Mouse (Mus musculus): ENCODE results near the gene Foxn2. TPM values are rescaled to one million over a fixed set of nuclear protein-coding genes. Genes with fewer than 3 reads are reported as not detected.
A peak's percentile ranks its signal among the peaks of the same experiment; 100 is the strongest.
"Not testable (repeated sequence)": the region's sequence is repeated elsewhere in the genome, so short reads cannot be mapped to it uniquely, and the experiment has no call there.

Gene Foxn2
- polyA plus RNA-seq, 1 experiment from 2014 or later, result 10.7 TPM

DNA sequence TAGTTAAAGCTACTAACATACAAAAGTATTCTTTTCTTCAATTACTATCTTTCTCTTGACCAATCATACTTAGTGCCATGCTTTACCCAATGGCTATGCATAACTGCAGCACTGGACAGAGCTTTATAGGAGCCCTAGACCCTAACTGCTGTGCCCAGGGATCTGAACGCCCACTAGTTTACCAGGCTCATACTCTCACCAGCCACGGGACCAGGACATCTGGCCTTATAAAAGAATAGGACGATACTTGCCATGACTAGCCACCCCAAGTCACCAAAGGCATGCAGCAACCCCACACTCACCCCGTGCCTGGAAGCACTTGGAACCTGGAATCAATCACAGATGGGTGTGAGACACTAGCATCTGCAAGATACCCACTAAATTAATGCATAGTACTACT lies 20.1 kb upstream of the Foxn2 start:
- Histone ChIP-seq H3K4me3 (replicated peaks) (no peak overlapping the region), H3K36me3 (replicated peaks) (no peaks in the 10 kb centered on the region), H3K4me1 (replicated peaks) (no peaks in the 10 kb centered on the region), H3K27ac (replicated peaks) (no peak overlapping the region), H3K27me3 (no peaks in the 10 kb centered on the region), H3K4me2 (no peak overlapping the region), H3K9ac (no peak overlapping the region), H3K9me3 (replicated peaks) (no peaks in the 10 kb centered on the region)
- WGBS (ENCODE audit: insufficient replicate concordance), result 66% methylated on average over 4 of the region's 4 CpGs
- no peak for ATAC-seq (ENCODE audit: insufficient read depth)

GRCm38 (mm10) chr17:88421246-88421645 lies 19.3 kb upstream of the Foxn2 start:
- Histone ChIP-seq H3K4me1 (replicated peaks) (no peaks in the 10 kb centered on the region), H3K9me3 (replicated peaks) (no peaks in the 10 kb centered on the region), H3K4me3 (replicated peaks) (no peak overlapping the region), H3K27ac (replicated peaks) (no peak overlapping the region), H3K9ac (no peak overlapping the region), H3K36me3 (replicated peaks) (no peaks in the 10 kb centered on the region), H3K4me2 (no peak overlapping the region), H3K27me3 (no peaks in the 10 kb centered on the region)
- ATAC-seq (ENCODE audit: insufficient read depth), result no peak
- WGBS (ENCODE audit: insufficient replicate concordance), result 69% methylated on average over 6 of the region's 6 CpGs

DNA sequence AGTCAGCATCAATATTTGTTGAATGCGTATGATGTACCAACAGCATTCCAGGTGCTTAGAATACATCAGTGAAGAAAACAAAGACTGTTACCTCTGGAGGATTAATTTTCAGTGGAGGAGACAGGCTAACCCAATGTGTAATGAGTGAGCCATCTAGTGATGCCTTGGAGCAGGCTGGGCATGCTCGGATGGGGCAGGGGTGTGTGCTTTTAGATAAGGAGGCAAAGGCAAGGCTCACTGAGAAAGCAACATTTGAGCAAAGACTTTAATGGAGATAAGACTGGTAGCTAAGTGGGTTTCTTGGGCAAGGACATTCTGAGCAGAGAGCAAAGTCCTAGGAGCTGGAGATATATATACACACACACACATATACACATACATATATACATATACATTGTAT lies 9.8 kb upstream of the Foxn2 start:
- no peak overlapping the region for H3K9ac ChIP-seq
- peak; percentile 96 for ATAC-seq (ENCODE audit: insufficient read depth)
- WGBS (ENCODE audit: insufficient replicate concordance), result 44% methylated on average over 2 of the region's 2 CpGs
- peaks cover 36% of the 10 kb centered on the region for H3K4me1 ChIP-seq (replicated peaks)
- H3K27me3 ChIP-seq, result no peaks in the 10 kb centered on the region
- no peaks in the 10 kb centered on the region for H3K36me3 ChIP-seq (replicated peaks)
- H3K27ac ChIP-seq (replicated peaks), result peak overlapping the region; percentile 81
- peak overlapping the region; percentile 65 for H3K4me2 ChIP-seq
- H3K4me3 ChIP-seq (replicated peaks), result no peak overlapping the region
- H3K9me3 ChIP-seq (replicated peaks), result no peaks in the 10 kb centered on the region

DNA sequence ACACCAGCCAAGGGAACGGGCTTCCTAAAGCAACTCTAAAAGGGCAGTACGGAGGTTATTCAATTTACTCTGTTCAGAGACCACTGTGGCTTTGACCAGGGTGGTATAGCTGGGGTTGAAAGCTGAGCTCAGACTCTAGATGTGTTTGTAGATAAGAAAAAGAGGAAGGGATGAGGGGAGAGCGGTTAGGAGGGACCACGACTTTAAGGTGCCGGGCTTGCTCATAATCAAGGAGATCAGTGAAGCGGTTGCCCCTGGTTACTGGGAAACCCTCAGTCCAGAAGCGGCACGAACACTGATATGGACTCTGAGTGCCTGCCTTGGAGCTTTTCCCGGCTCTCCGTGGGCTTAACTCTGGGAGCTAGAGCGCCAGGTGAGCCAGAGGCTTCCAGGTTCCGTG lies 9.0 kb upstream of the Foxn2 start:
- H3K27me3 ChIP-seq, result no peaks in the 10 kb centered on the region
- peaks cover 44% of the 10 kb centered on the region for H3K4me1 ChIP-seq (replicated peaks)
- H3K36me3 ChIP-seq (replicated peaks), result no peaks in the 10 kb centered on the region
- peak; percentile 61 for ATAC-seq (ENCODE audit: insufficient read depth)
- WGBS (ENCODE audit: insufficient replicate concordance), result 28% methylated on average over 12 of the region's 12 CpGs
- H3K9me3 ChIP-seq (replicated peaks), result no peaks in the 10 kb centered on the region
- H3K9ac ChIP-seq, result peak overlapping the region; percentile 33
- peak overlapping the region; percentile 31 for H3K4me3 ChIP-seq (replicated peaks)
- peak overlapping the region; percentile 65 for H3K4me2 ChIP-seq
- peak overlapping the region; percentile 81 for H3K27ac ChIP-seq (replicated peaks)

DNA sequence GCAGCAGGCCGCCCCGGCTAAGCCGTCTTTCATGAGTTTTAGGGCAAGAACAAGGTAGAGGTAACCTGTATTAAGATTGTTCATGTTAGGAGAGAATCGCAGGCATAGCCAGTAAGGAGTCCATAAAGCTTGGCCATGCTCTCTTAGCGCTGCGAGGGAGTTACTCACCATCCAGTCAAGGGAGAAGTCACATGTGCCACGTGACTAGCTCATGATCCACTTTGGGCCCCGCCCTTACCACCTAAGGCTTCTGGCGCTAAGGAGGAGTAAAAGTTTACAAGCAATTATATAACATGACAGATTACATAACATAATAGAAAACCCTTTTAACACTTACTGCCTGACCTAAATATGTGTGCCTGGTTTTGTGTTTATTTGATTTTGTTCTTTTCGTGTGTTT lies 8.5 kb upstream of the Foxn2 start:
- no peaks in the 10 kb centered on the region for H3K27me3 ChIP-seq
- H3K9me3 ChIP-seq (replicated peaks), result no peaks in the 10 kb centered on the region
- H3K4me2 ChIP-seq, result peak overlapping the region; percentile 65
- H3K36me3 ChIP-seq (replicated peaks), result no peaks in the 10 kb centered on the region
- peaks cover 46% of the 10 kb centered on the region for H3K4me1 ChIP-seq (replicated peaks)
- peak; percentile 45; the same call in 1 of the 2 replicates for ATAC-seq (ENCODE audit: insufficient read depth)
- H3K4me3 ChIP-seq (replicated peaks), result peak overlapping the region; percentile 31
- WGBS (ENCODE audit: insufficient replicate concordance), result 72% methylated on average over 10 of the region's 10 CpGs
- peak overlapping the region; percentile 81 for H3K27ac ChIP-seq (replicated peaks)
- peak overlapping the region; percentile 33 for H3K9ac ChIP-seq

- Histone ChIP-seq H3K9me3 (replicated peaks) (no peaks in the 10 kb centered on the region), H3K36me3 (replicated peaks) (no peaks in the 10 kb centered on the region), H3K4me1 (replicated peaks) (peaks cover 56% of the 10 kb centered on the region), H3K27me3 (no peaks in the 10 kb centered on the region), H3K9ac (no peak overlapping the region), H3K4me3 (replicated peaks) (no peak overlapping the region), H3K4me2 (no peak overlapping the region), H3K27ac (replicated peaks) (no peak overlapping the region)
- 64% methylated on average over 10 of the region's 10 CpGs for WGBS (ENCODE audit: insufficient replicate concordance)
- no peak for ATAC-seq (ENCODE audit: insufficient read depth)
Observed at GRCm38 (mm10) chr17:88435322-88435721, 5.2 kb upstream of the Foxn2 start.

GRCm38 (mm10) chr17:88436284-88436683 lies 4.2 kb upstream of the Foxn2 start:
- Histone ChIP-seq H3K9me3 (replicated peaks) (no peaks in the 10 kb centered on the region), H3K9ac (no peak overlapping the region), H3K36me3 (replicated peaks) (no peaks in the 10 kb centered on the region), H3K4me1 (replicated peaks) (peaks cover 47% of the 10 kb centered on the region), H3K27me3 (no peaks in the 10 kb centered on the region), H3K4me2 (no peak overlapping the region), H3K27ac (replicated peaks) (no peak overlapping the region), H3K4me3 (replicated peaks) (no peak overlapping the region)
- no peak for ATAC-seq (ENCODE audit: insufficient read depth)
- 78% methylated on average over 4 of the region's 4 CpGs for WGBS (ENCODE audit: insufficient replicate concordance)

DNA sequence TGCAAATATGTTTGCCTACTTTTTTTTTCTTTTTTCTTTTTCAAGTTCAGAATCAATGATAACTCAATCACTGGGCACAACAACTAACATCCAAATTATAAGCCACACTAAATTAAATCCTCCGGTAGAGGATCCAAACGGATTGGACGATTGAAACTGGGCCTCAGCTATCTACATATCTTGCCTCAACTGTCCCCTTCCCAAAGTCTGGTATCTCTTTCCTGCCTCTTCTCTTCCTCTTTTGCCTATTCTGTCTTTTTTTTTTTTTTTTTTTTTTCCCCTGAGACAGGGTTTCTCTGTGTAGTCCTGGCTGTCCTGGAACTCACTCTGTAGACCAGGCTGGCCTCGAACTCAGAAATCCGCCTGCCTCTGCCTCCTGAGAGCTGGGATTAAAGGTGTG lies 3.8 kb upstream of the Foxn2 start:
- WGBS (ENCODE audit: insufficient replicate concordance), result 72% methylated on average over 5 of the region's 5 CpGs
- H3K4me3 ChIP-seq (replicated peaks); ATAC-seq (ENCODE audit: insufficient read depth): not testable (repeated sequence)

DNA sequence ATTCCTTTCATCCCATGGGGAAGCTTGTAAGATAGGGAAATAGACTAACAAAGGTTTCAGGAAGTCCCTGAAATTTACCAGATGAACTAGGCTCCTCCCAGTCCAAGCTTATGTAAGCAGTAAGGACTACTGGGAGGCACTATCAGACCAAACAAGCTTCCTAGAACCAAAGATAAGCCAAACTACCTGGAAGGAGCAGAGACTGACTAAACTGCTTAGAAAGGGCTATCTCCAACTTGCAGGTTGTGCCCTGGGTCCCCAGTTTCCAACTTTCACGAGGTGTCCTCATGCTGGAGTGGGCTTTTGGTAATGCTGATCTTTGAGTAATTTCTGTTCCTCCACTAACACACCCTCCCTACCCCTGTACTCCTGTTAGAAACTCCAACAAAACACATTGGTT lies 3.1 kb upstream of the Foxn2 start:
- no peak overlapping the region for H3K4me2 ChIP-seq
- H3K27me3 ChIP-seq, result no peaks in the 10 kb centered on the region
- ATAC-seq (ENCODE audit: insufficient read depth), result no peak
- 23% methylated on average over 1 of the region's 1 CpGs for WGBS (ENCODE audit: insufficient replicate concordance)
- peaks cover 39% of the 10 kb centered on the region for H3K4me1 ChIP-seq (replicated peaks)
- no peak overlapping the region for H3K9ac ChIP-seq
- 0 out of 2 replicates have a peak overlapping the region, but pooled peaks have one; percentile 10 for H3K27ac ChIP-seq (replicated peaks)
- no peaks in the 10 kb centered on the region for H3K36me3 ChIP-seq (replicated peaks)
- H3K9me3 ChIP-seq (replicated peaks), result no peaks in the 10 kb centered on the region
- no peak overlapping the region for H3K4me3 ChIP-seq (replicated peaks)

More for the DNA sequence above, 3.8 kb upstream of the Foxn2 start:
- H3K27ac ChIP-seq (replicated peaks); H3K4me2 ChIP-seq; H3K27me3 ChIP-seq; H3K36me3 ChIP-seq (replicated peaks); H3K9ac ChIP-seq; H3K9me3 ChIP-seq (replicated peaks): not testable (repeated sequence)
- peaks cover 42% of the 10 kb centered on the region for H3K4me1 ChIP-seq (replicated peaks)

DNA sequence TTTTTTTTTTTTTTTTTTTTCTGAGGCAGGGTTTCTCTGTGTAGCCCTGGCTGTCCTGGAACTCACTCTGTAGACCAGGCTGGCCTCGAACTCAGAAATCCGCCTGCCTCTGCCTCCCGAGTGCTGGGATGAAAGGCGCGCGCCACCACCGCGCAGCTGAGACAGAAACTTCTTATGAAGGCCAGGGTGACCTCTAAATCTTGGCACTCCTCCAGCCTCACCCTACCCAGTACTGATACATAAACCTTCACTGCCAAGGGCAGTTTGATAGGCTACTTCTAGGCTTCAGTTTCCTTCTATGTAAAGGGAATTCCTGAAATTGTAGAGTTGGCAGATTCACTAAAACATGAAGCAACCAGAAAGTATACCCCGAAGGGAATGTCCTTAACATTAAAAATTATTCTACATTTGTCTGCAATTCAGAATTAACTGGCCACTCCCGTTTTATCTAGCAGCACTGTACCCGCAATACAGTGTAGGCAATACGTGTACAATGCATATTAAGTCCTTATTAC lies 918 bp upstream of the Foxn2 start:
- H3K9ac ChIP-seq, result peak overlapping the region; percentile 94; the same call in 1 of the 2 replicates
- H3K4me1 ChIP-seq (replicated peaks), result peaks cover 55% of the 10 kb centered on the region
- 0 out of 2 replicates have a peak, but pooled peaks have one; percentile 17 for ATAC-seq (ENCODE audit: insufficient read depth)
- no peaks in the 10 kb centered on the region for H3K36me3 ChIP-seq (replicated peaks)
- H3K4me3 ChIP-seq (replicated peaks), result peak overlapping the region; percentile 98
- H3K4me2 ChIP-seq, result peak overlapping the region; percentile 96
- H3K27me3 ChIP-seq, result no peaks in the 10 kb centered on the region
- 67% methylated on average over 12 of the region's 12 CpGs for WGBS (ENCODE audit: insufficient replicate concordance)
- peak overlapping the region; percentile 92 for H3K27ac ChIP-seq (replicated peaks)
- H3K9me3 ChIP-seq (replicated peaks), result no peaks in the 10 kb centered on the region

DNA sequence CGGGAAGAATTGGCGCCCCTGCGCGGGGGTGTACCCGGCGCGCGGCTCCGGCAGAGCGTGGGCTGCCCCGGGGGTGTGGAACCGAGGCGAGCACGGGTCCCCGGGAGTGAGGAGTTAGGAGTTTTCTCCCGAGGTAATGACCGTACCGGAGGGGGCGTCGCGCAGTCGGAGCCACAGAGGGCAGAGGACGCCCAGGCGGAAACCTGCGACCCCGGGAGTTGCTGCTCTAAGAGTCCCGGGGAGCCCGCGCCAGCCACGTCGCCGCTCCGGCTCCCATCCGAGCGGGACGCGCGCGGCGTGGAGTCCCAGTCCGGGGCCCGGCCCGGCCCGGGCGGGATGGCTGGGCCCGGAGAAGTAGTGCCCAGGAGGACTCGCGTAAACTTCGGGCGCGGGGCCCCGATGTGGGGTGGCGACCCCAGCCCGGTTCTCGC lies 505 bp downstream of the Foxn2 start:
- Histone ChIP-seq H3K36me3 (replicated peaks) (no peaks in the 10 kb centered on the region), H3K4me1 (replicated peaks) (peaks cover 64% of the 10 kb centered on the region), H3K27ac (replicated peaks) (peak overlapping the region; percentile 92), H3K9me3 (replicated peaks) (no peaks in the 10 kb centered on the region), H3K4me2 (peak overlapping the region; percentile 96), H3K27me3 (no peaks in the 10 kb centered on the region), H3K4me3 (replicated peaks) (peak overlapping the region; percentile 98), H3K9ac (peak overlapping the region; percentile 94)
- WGBS (ENCODE audit: insufficient replicate concordance), result under 1% methylated on average over 52 of the region's 55 CpGs
- ATAC-seq (ENCODE audit: insufficient read depth), result peak; percentile 23

Data from liver, embryonic 15.5 days (tissue).